Mouse (Mus musculus) embryonic facial prominence, embryonic 13.5 days (tissue): ENCODE measurements around the gene Supt3. TPM values are rescaled to one million over a fixed set of nuclear protein-coding genes. Genes with fewer than 3 reads are reported as not detected.

Experiments
- ATAC-seq: fragments of 200-750 bp; cut with Nextera tagmentation; 2 replicates; pipeline ENCODE4 v1.8.0; 2017; ENCODE audit warnings: low read depth; ENCODE audit not compliant: insufficient number of reproducible peaks, insufficient read depth, low FRiP score, low TSS enrichment
- H3K27ac ChIP-seq: fragments of 300-500 bp; sonication (generic); 2 replicates; pipeline ENCODE4 v1.5.1; 2015; ENCODE audit warnings: moderate library complexity, mild to moderate bottlenecking, inconsistent platforms
- H3K27me3 ChIP-seq: fragments of 300-500 bp; sonication (generic); 2 replicates; pipeline ENCODE4 v1.6.1; 2015; ENCODE audit warnings: mild to moderate bottlenecking, inconsistent platforms
- H3K36me3 ChIP-seq: fragments of 300-500 bp; sonication (generic); 2 replicates; pipeline ENCODE4 v1.6.1; 2015; ENCODE audit warnings: mild to moderate bottlenecking, inconsistent platforms
- H3K4me1 ChIP-seq: fragments of 300-500 bp; sonication (generic); 2 replicates; pipeline ENCODE4 v1.6.1; 2015; ENCODE audit warnings: inconsistent platforms
- H3K4me2 ChIP-seq: fragments of 300-500 bp; sonication (generic); 2 replicates; pipeline ENCODE4 v1.6.1; 2015; ENCODE audit warnings: moderate library complexity, mild to moderate bottlenecking, inconsistent platforms
- H3K4me3 ChIP-seq: fragments of 300-500 bp; sonication (generic); 2 replicates; pipeline ENCODE4 v1.5.1; 2015; ENCODE audit warnings: mild to moderate bottlenecking, inconsistent platforms
- H3K9ac ChIP-seq: fragments of 300-500 bp; sonication (generic); 2 replicates; pipeline ENCODE4 v1.6.1; 2015; ENCODE audit warnings: mild to moderate bottlenecking, inconsistent platforms
- H3K9me3 ChIP-seq: fragments of 300-500 bp; sonication (generic); 2 replicates; pipeline ENCODE4 v1.6.1; 2016; ENCODE audit warnings: inconsistent platforms
- WGBS: fragments of 180-500 bp; shearing (Covaris S2); methylation state at CpG from one replicate; pipeline ENCODE4 v1.1.7; 2015; ENCODE audit warnings: mixed read lengths; 5-methylcytosine and 5-hydroxymethylcytosine counted together
- polyA plus RNA-seq: library from polyadenylated mRNA; unstranded; fragments of >200 nt; fragmentation: Nextera tagmentation; extraction: Ambion mirVana; gene quantifications from 2 replicates; pipeline ENCODE4 v1.2.1, GENCODE M21; 2015

Supt3 gene
- polyA plus RNA-seq, 1 experiment from 2014 or later: 25.4 TPM

DNA sequence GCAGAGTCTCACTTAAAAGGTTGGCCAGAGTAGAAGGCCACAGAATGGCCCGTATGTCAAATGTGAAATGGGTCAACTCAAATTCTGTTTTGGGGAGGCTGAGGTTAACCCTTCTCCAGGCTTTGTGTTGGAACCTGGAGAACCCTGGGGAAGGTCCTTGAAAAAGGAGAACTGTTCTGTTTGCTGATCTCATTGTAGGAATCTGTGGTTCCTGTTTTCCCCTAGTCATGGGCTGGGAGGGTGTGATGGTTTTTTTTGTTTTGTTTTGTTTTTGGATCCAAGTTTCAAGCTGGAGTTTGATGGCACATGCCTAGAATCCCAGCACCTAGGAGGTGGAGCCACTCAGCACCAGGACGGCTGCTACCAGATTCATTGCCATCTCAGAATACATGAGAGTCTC, 6.2 kb downstream of the Supt3 start:
- Histone ChIP-seq H3K36me3 (no peaks in the 10 kb centered on the region), H3K4me2 (no peak overlapping the region), H3K27me3 (peaks cover 5% of the 10 kb centered on the region; the same call in 1 of the 2 replicates), H3K4me1 (peaks cover 10% of the 10 kb centered on the region), H3K9ac (no peak overlapping the region), H3K4me3 (no peak overlapping the region), H3K9me3 (no peaks in the 10 kb centered on the region), H3K27ac (no peak overlapping the region)
- 70% methylated on average over 2 of the region's 2 CpGs for WGBS
- no peak for ATAC-seq

- ATAC-seq: no peak
- Histone ChIP-seq H3K4me1 (peaks cover 12% of the 10 kb centered on the region), H3K27me3 (peaks cover 5% of the 10 kb centered on the region; the same call in 1 of the 2 replicates), H3K9ac (no peak overlapping the region), H3K9me3 (no peaks in the 10 kb centered on the region), H3K27ac (peak overlapping the region; percentile 16; the same call in 1 of the 2 replicates), H3K4me2 (no peak overlapping the region), H3K36me3 (peaks cover 14% of the 10 kb centered on the region), H3K4me3 (no peak overlapping the region)
- WGBS: 70% methylated on average over 5 of the region's 5 CpGs
Measured at GRCm38 (mm10) chr17:44788982-44789747, 12.2 kb downstream of the Supt3 start.

DNA sequence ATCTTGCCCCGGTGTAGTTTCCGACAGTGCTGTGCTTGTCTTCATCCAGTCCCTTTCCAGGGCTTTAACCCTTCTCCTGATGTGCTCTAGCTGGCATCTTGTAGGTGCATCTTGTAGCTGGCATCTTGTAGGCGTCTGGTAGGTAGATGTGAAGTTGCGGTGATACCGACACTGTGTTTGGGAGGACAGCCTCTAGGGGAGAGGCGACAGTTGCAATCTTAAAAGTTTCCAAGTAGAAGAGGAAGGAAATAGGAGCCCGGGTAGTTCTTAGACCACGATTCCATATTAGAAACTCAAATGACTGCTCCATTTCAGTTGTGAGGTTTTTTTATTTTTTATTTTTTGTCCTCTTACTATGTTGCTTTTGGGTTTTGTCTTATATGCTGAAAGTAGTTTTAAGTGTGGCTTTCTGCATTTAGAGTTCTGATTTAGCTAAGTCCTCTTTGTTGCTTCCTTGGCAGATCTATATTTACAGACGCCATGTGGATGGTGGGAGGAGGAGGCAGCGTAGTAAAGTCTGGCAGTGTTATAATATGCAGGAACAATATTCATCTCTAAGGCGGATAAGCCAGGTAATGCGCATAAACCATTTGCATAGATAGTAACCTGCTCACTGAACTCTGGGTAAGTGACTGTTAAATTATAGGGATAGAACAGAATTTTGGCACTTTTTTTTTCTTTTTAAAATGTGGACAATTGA, 15.4 kb downstream of the Supt3 start:
- Histone ChIP-seq H3K4me2 (no peak overlapping the region), H3K4me1 (peaks cover 8% of the 10 kb centered on the region; the same call in 1 of the 2 replicates), H3K27ac (no peak overlapping the region), H3K9me3 (no peaks in the 10 kb centered on the region), H3K36me3 (peaks cover 30% of the 10 kb centered on the region), H3K9ac (no peak overlapping the region), H3K27me3 (no peaks in the 10 kb centered on the region), H3K4me3 (no peak overlapping the region)
- WGBS: 90% methylated on average over 12 of the region's 12 CpGs
- ATAC-seq: no peak

GRCm38 (mm10) chr17:44797331-44797730, 20.4 kb downstream of the Supt3 start:
- no peak overlapping the region for H3K27ac ChIP-seq
- no peaks in the 10 kb centered on the region for H3K4me1 ChIP-seq
- ATAC-seq: no peak
- no peak overlapping the region for H3K4me3 ChIP-seq
- WGBS: 55% methylated on average over 3 of the region's 3 CpGs
- H3K4me2 ChIP-seq: no peak overlapping the region
- peaks cover 22% of the 10 kb centered on the region for H3K36me3 ChIP-seq
- no peaks in the 10 kb centered on the region for H3K9me3 ChIP-seq
- H3K9ac ChIP-seq: no peak overlapping the region
- no peaks in the 10 kb centered on the region for H3K27me3 ChIP-seq

DNA sequence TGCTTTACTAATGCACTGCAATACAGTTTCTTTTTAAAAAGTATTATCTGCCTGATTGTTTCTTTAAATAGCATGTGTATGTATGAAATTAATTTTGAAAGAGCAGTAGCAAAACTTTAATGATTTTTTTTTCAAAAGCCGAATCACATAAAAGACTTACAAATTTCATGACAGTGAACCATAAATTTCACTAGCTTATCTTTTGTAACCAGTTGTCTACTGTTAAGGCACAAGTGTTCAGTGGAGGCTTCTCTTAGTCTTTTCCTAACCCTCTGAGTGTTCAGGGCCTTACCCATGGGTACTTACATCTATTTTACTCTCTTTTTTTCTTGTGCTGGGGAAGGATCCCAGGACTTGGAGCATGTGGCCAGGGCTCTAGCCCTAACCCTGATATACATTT, 30.1 kb downstream of the Supt3 start:
- Histone ChIP-seq H3K4me2 (peak overlapping the region; percentile 32; the same call in 1 of the 2 replicates), H3K27me3 (no peaks in the 10 kb centered on the region), H3K27ac (no peak overlapping the region), H3K36me3 (no peaks in the 10 kb centered on the region), H3K4me1 (peaks cover 24% of the 10 kb centered on the region), H3K9ac (no peak overlapping the region), H3K9me3 (no peaks in the 10 kb centered on the region), H3K4me3 (no peak overlapping the region)
- WGBS: 75% methylated on average over 1 of the region's 1 CpGs
- ATAC-seq: no peak

GRCm38 (mm10) chr17:44814508-44815175, 37.7 kb downstream of the Supt3 start, which contains the start of gene Runx2:
Gene Runx2 (minus strand): TSS chr17:44814797.
- Histone ChIP-seq H3K4me1 (peaks cover 24% of the 10 kb centered on the region), H3K4me2 (peak within 1 kb of the TSS; percentile 52), H3K27me3 (no peaks in the 10 kb centered on the region), H3K27ac (peak within 1 kb of the TSS; percentile 74), H3K36me3 (no peaks in the 10 kb centered on the region), H3K9ac (peak within 1 kb of the TSS; percentile 63), H3K4me3 (peak within 1 kb of the TSS; percentile 42), H3K9me3 (no peaks in the 10 kb centered on the region)
- ATAC-seq: peak; percentile 72; the same call in 1 of the 2 replicates
- 23% methylated on average over 3 of the region's 3 CpGs for WGBS

- Histone ChIP-seq H3K4me2 (no peak overlapping the region), H3K4me1 (peaks cover 20% of the 10 kb centered on the region), H3K9me3 (no peaks in the 10 kb centered on the region), H3K27ac (no peak overlapping the region), H3K27me3 (no peaks in the 10 kb centered on the region), H3K9ac (no peak overlapping the region), H3K4me3 (no peak overlapping the region), H3K36me3 (no peaks in the 10 kb centered on the region)
- WGBS: 79% methylated on average over 2 of the region's 2 CpGs
- ATAC-seq: no peak
Measured at GRCm38 (mm10) chr17:44818825-44819224, 41.9 kb downstream of the Supt3 start.

- H3K4me1 ChIP-seq: peaks cover 11% of the 10 kb centered on the region
- H3K27ac ChIP-seq: no peak overlapping the region
- no peaks in the 10 kb centered on the region for H3K9me3 ChIP-seq
- WGBS: 52% methylated on average over 4 of the region's 4 CpGs
- ATAC-seq: no peak
- no peaks in the 10 kb centered on the region for H3K36me3 ChIP-seq
- no peaks in the 10 kb centered on the region for H3K27me3 ChIP-seq
- H3K4me2 ChIP-seq: no peak overlapping the region
- no peak overlapping the region for H3K4me3 ChIP-seq
- H3K9ac ChIP-seq: no peak overlapping the region
Measured at GRCm38 (mm10) chr17:44819816-44820215, 42.9 kb downstream of the Supt3 start.

GRCm38 (mm10) chr17:44821940-44822339, 45.0 kb downstream of the Supt3 start:
- Histone ChIP-seq H3K36me3 (no peaks in the 10 kb centered on the region), H3K4me2 (no peak overlapping the region), H3K9me3 (no peaks in the 10 kb centered on the region), H3K4me3 (no peak overlapping the region), H3K9ac (no peak overlapping the region), H3K27ac (no peak overlapping the region), H3K27me3 (no peaks in the 10 kb centered on the region), H3K4me1 (peaks cover 4% of the 10 kb centered on the region; the same call in 1 of the 2 replicates)
- WGBS: 89% methylated on average over 5 of the region's 5 CpGs
- no peak for ATAC-seq

DNA sequence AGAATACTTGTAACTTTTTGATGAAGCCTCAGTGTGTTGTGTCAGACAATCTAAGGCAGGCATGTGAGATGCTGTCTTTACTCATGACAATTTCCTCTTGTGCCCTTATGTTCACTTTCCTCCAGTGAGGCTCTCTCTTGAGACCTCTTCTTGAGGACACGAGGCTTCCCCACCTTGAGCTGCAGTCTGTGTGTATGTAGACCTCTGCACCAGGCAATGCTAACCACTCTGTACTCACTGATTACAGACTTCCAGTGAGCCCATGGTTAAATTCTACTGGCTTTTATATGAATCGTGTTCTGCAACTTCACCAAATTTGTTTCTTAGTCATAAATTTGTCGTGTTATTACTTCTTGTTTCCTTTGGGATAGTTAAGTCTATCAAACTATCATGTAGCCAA, 50.2 kb downstream of the Supt3 start:
- H3K9me3 ChIP-seq: no peaks in the 10 kb centered on the region
- no peak overlapping the region for H3K27ac ChIP-seq
- H3K36me3 ChIP-seq: no peaks in the 10 kb centered on the region
- WGBS: 79% methylated on average over 3 of the region's 3 CpGs
- H3K4me2 ChIP-seq: no peak overlapping the region
- H3K27me3 ChIP-seq: no peaks in the 10 kb centered on the region
- no peaks in the 10 kb centered on the region for H3K4me1 ChIP-seq
- no peak for ATAC-seq
- H3K4me3 ChIP-seq: no peak overlapping the region
- no peak overlapping the region for H3K9ac ChIP-seq

DNA sequence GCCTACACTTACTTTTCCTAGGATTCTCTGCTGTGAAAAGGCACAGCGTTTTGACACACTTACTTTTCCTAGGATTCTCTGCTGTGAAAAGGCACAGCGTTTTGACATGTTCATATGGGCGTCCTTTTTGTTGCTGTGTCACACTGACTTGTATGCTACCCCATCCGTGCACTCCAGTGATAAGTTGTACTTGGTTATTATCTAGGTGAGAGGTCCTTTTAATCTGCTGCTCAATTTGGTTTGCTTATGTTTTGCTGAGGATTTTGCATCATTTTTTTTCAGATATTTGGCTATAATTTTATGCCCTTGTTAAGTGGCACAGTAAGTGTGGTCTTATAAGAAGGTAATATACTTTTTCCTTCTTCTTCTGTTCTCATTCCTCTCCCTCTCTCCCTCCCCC, 51.0 kb downstream of the Supt3 start:
- H3K9ac ChIP-seq: no peak overlapping the region
- H3K9me3 ChIP-seq: no peaks in the 10 kb centered on the region
- H3K27me3 ChIP-seq: no peaks in the 10 kb centered on the region
- H3K27ac ChIP-seq: no peak overlapping the region
- 91% methylated on average over 4 of the region's 4 CpGs for WGBS
- H3K36me3 ChIP-seq: no peaks in the 10 kb centered on the region
- no peak overlapping the region for H3K4me2 ChIP-seq
- H3K4me1 ChIP-seq: 0 out of 2 replicates have a peak, but pooled peaks cover 4% of the 10 kb centered on the region
- H3K4me3 ChIP-seq: no peak overlapping the region
- ATAC-seq: no peak
